Mouse (Mus musculus) layer of hippocampus, adult 11-12 months (tissue): ENCODE results near the gene Fbxl12.
"Not testable (repeated sequence)": the region's sequence is repeated elsewhere in the genome, so short reads cannot be mapped to it uniquely, and the experiment has no call there.

Experiments
- DNase-seq: peaks from one replicate; pipeline ENCODE4 v3.0.0; 2022; ENCODE audit warnings: low spot score

Gene Fbxl12

GRCm38 (mm10) chr9:20644360-20645081 lies at the start of gene Fbxl12:
TSS of gene Fbxl12 (minus strand) at chr9:20644767.
- peak; percentile 79 for DNase-seq

- DNase-seq: no peak
These were observed 48.3 kb upstream of the Fbxl12 start for GRCm38 (mm10) chr9:20692863-20693262.

- DNase-seq: not testable (repeated sequence)
These were observed 45.9 kb upstream of the Fbxl12 start for GRCm38 (mm10) chr9:20690449-20690848.

GRCm38 (mm10) chr9:20689913-20690312 lies 45.3 kb upstream of the Fbxl12 start:
- DNase-seq: no peak

- no peak for DNase-seq
These were observed 44.8 kb upstream of the Fbxl12 start for GRCm38 (mm10) chr9:20689403-20689802.

GRCm38 (mm10) chr9:20685081-20685861 lies 40.7 kb upstream of the Fbxl12 start:
- peak; percentile 42 for DNase-seq

GRCm38 (mm10) chr9:20682389-20682722 lies 37.8 kb upstream of the Fbxl12 start:
- DNase-seq: no peak

GRCm38 (mm10) chr9:20681546-20682388 lies 37.2 kb upstream of the Fbxl12 start:
- DNase-seq: no peak

- DNase-seq: no peak
These were observed 35.9 kb upstream of the Fbxl12 start for GRCm38 (mm10) chr9:20680378-20680958.

GRCm38 (mm10) chr9:20677892-20678291 lies 33.3 kb upstream of the Fbxl12 start:
- no peak for DNase-seq

GRCm38 (mm10) chr9:20672047-20672446 lies 27.5 kb upstream of the Fbxl12 start:
- DNase-seq: no peak

GRCm38 (mm10) chr9:20668065-20668464 lies 23.5 kb upstream of the Fbxl12 start:
- no peak for DNase-seq

- no peak for DNase-seq
These were observed 22.0 kb upstream of the Fbxl12 start for GRCm38 (mm10) chr9:20666510-20667034.

GRCm38 (mm10) chr9:20665925-20666324 lies 21.4 kb upstream of the Fbxl12 start:
- no peak for DNase-seq

- no peak for DNase-seq
These were observed 20.5 kb upstream of the Fbxl12 start for GRCm38 (mm10) chr9:20664982-20665637.

GRCm38 (mm10) chr9:20664366-20664765 lies 19.8 kb upstream of the Fbxl12 start:
- DNase-seq: peak; percentile 67

GRCm38 (mm10) chr9:20663956-20664355 lies 19.4 kb upstream of the Fbxl12 start:
- peak; percentile 72 for DNase-seq

GRCm38 (mm10) chr9:20662874-20663273 lies 18.3 kb upstream of the Fbxl12 start:
- DNase-seq: no peak

GRCm38 (mm10) chr9:20662325-20662724 lies 17.8 kb upstream of the Fbxl12 start:
- DNase-seq: peak; percentile 73

GRCm38 (mm10) chr9:20657546-20657945 lies 13.0 kb upstream of the Fbxl12 start:
- DNase-seq: no peak

GRCm38 (mm10) chr9:20653859-20654258 lies 9.3 kb upstream of the Fbxl12 start:
- no peak for DNase-seq
